Mouse (Mus musculus): ENCODE results near the gene S1pr2.

DNA sequence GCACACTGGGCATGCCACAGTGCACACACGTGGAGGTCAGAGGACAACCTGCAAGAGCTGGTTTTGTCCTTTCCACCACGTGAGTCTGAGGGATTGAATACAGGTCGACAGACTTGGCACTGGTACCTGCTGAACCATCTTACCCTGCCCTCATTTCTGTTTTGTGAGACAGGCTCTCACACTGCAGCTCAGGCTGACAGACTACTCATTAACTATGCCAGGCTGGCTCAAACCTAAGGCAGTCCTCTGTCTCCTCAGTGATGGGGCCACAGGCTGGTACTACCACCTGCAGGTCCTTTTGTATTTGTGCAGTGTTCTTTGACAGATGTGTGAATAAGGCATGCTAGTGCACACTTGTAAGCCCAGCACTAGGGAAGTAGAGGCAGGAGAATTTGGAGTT is 18.5 kb upstream of the S1pr2 start:
- no peak for TF ChIP-seq GATA1 (IDR thresholded peaks at IDR 0.05; ENCODE audit: borderline replicate concordance, low read length)
- TF ChIP-seq FLI1 (IDR thresholded peaks at IDR 0.05; ENCODE audit: low read length), result no peak

Measured in megakaryocyte, embryonic 14.5 days (primary cell).